ENCODE assay signal across 10 mouse cellular contexts in genomic region chr1:42230469-42231040, GRCm38 (mm10).
DNase-seq lines count a peak whose midpoint lies in the region; ATAC-seq and TF ChIP-seq lines count a peak whose summit lies in the region.
"Had no signal": no experiment of that assay in that cellular context is flagged by ENCODE, and none has a peak within 500 bp of the region (broad histone marks: within the 10 kb centered on the region; RNA-seq: fewer than 3 reads in every experiment).

No protein-coding gene starts in this region.

- TF ChIP-seq CTCF in forebrain, postnatal 0 days (IDR thresholded peaks at IDR 0.05; ENCODE audit: low read depth) = no peak
- TF ChIP-seq CTCF in heart, adult 2 months (IDR thresholded peaks at IDR 0.05) = no peak

- DNase-seq in frontal cortex, postnatal 14 days (ENCODE audit: low spot score in 2 of 2) = no peak
- peak; percentile 8 for DNase-seq in lung, postnatal 10 days
- no peak for DNase-seq in lung, postnatal 36 days
- DNase-seq in forebrain, postnatal 0 days = peak; percentile 84
- peak; percentile 76 to 78 for DNase-seq in right cerebral cortex, postnatal 10 days (ENCODE audit: low spot score in 2 of 2)
- DNase-seq in heart, adult 2 months = no peak
- DNase-seq: lung, adult 2 months had no signal

- H3K79me2 ChIP-seq in heart, adult 2 months (replicated peaks; ENCODE audit: control insufficient read depth, insufficient read depth, low read length) = no peaks in the 10 kb centered on the region

- peaks cover 3% of the 10 kb centered on the region; the same call in 1 of the 2 replicates for H3K4me1 ChIP-seq in forebrain, postnatal 0 days (ENCODE audit: insufficient read depth)
- no peaks in the 10 kb centered on the region for H3K4me1 ChIP-seq in heart, adult 2 months (ENCODE audit: control insufficient read depth, insufficient read depth, low read length)

- intact Hi-C loops in heart, adult 2 months (cut with DNase I) = no loop called here

- no peaks in the 10 kb centered on the region for H3K27me3 ChIP-seq in forebrain, postnatal 0 days (ENCODE audit: insufficient read depth, low read length)
- no peaks in the 10 kb centered on the region for H3K27me3 ChIP-seq in heart, adult 2 months (ENCODE audit: control insufficient read depth, insufficient read depth, low read length)
- H3K27me3 ChIP-seq: CH12.LX had no signal

- peak overlapping the region; percentile 1 for H3K4me3 ChIP-seq in forebrain, postnatal 0 days (ENCODE audit: low read depth, low read length)
- H3K4me3 ChIP-seq in heart, adult 2 months = no peak overlapping the region

- H3K9ac ChIP-seq in forebrain, postnatal 0 days = peak overlapping the region; percentile 44; the same call in 1 of the 2 replicates
- no peak overlapping the region for H3K9ac ChIP-seq in heart, adult 2 months (ENCODE audit: low read depth, low read length)

- peak overlapping the region; percentile 68 for H3K27ac ChIP-seq in forebrain, postnatal 0 days (ENCODE audit: low read depth, low read length)
- H3K27ac ChIP-seq in heart, adult 2 months = no peak overlapping the region
- H3K27ac ChIP-seq: stomach, postnatal 0 days had no signal

- ATAC-seq in frontal cortex, adult (ENCODE audit: low TSS enrichment) = peak; percentile 78
- peak; percentile 77 for ATAC-seq in forebrain, postnatal 0 days

- no peak for TF ChIP-seq POLR2A in heart, adult 2 months (IDR thresholded peaks at IDR 0.05; ENCODE audit: insufficient read depth, low read depth, low read length)

- no peaks in the 10 kb centered on the region for H3K9me3 ChIP-seq in forebrain, postnatal 0 days (ENCODE audit: low read length)

- H3K36me3 ChIP-seq in forebrain, postnatal 0 days (ENCODE audit: insufficient read depth) = no peaks in the 10 kb centered on the region
- H3K36me3 ChIP-seq in heart, adult 2 months (ENCODE audit: control insufficient read depth, insufficient read depth, low read length) = no peaks in the 10 kb centered on the region

- H3K4me2 ChIP-seq in forebrain, postnatal 0 days (ENCODE audit: low read depth) = peak overlapping the region; percentile 50

- no peak for TF ChIP-seq EP300 in heart, adult 2 months (IDR thresholded peaks at IDR 0.05; ENCODE audit: insufficient read depth, low read depth, low read length)

- 50% methylated on average over 21 of the region's 21 CpGs for WGBS in forebrain, postnatal 0 days
- WGBS in heart, adult 2 months = 89% methylated on average over 21 of the region's 21 CpGs

Comparison
In these comparisons a context has a peak if more than half of its experiments do, and no peak if none do; other contexts are left out.
1. DNase-seq: peak in lung, postnatal 10 days (single experiment), forebrain, postnatal 0 days (single experiment) and right cerebral cortex, postnatal 10 days (2 of 2); none in frontal cortex, postnatal 14 days (0 of 2), lung, postnatal 36 days (single experiment) and heart, adult 2 months (0 of 2).